13 mouse cellular contexts compared by ENCODE assay signal in the genomic region with DNA sequence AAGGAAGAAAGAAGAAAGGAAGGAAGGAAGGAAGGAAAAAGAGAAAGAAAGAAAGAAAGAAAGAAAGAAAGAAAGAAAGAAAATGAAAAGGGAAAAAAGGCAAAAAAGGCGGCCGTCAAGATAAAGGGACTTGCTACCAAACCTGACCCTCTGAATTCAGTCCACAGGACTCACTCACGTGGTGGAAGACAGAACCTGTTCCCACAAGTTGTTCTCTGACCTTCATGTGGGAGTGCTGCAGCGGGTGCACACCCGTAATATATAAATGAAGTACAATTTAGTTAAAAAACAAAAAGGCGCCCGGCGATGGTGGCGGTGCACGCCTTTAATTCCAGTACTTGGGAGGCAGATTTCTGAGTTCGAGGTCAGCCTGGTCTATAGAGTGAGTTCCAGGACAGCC. TPM values are rescaled to one million over a fixed set of nuclear protein-coding genes. Genes with fewer than 3 reads are reported as not detected.
A peak's percentile ranks its signal among the peaks of the same experiment; 100 is the strongest.
DNase-seq lines count a peak whose midpoint lies in the region; ATAC-seq and TF ChIP-seq lines count a peak whose summit lies in the region.
"Had no signal": no experiment of that assay in that cellular context is flagged by ENCODE, and none has a peak within 500 bp of the region (broad histone marks: within the 10 kb centered on the region; RNA-seq: fewer than 3 reads in every experiment).

No protein-coding gene starts in this region.

- H3K4me3 ChIP-seq in stomach, embryonic 16.5 days (replicated peaks; ENCODE audit: low read length): no peak overlapping the region
- H3K4me3 ChIP-seq in stomach, postnatal 0 days (ENCODE audit: low read depth, low read length): no peak overlapping the region
- no peak overlapping the region; the same call in 1 of the 2 replicates for H3K4me3 ChIP-seq in forebrain, embryonic 15.5 days
- no peak overlapping the region; the same call in 1 of the 2 replicates for H3K4me3 ChIP-seq in neural tube, embryonic 14.5 days (ENCODE audit: low read depth, low read length)
- H3K4me3 ChIP-seq: heart, adult 2 months had no signal

- WGBS in stomach, embryonic 16.5 days: 71% methylated on average over 11 of the region's 11 CpGs
- WGBS in stomach, postnatal 0 days: 66% methylated on average over 11 of the region's 11 CpGs
- WGBS in forebrain, embryonic 15.5 days: 76% methylated on average over 11 of the region's 11 CpGs
- WGBS in neural tube, embryonic 14.5 days: 86% methylated on average over 11 of the region's 11 CpGs

- H3K4me2 ChIP-seq in stomach, embryonic 16.5 days (ENCODE audit: low read depth, low read length): no peak overlapping the region
- no peak overlapping the region for H3K4me2 ChIP-seq in stomach, postnatal 0 days (replicated peaks; ENCODE audit: low read depth)
- H3K4me2 ChIP-seq in forebrain, embryonic 15.5 days (replicated peaks): peak overlapping the region; percentile 91
- peak overlapping the region; percentile 77; the same call in 1 of the 2 replicates for H3K4me2 ChIP-seq in neural tube, embryonic 14.5 days (ENCODE audit: low read depth, low read length)

- peaks cover 6% of the 10 kb centered on the region; the same call in 1 of the 2 replicates for H3K36me3 ChIP-seq in stomach, embryonic 16.5 days (ENCODE audit: control insufficient read depth, insufficient read depth, low read length)
- H3K36me3 ChIP-seq in stomach, postnatal 0 days (ENCODE audit: control insufficient read depth, insufficient read depth, low read length): no peaks in the 10 kb centered on the region
- H3K36me3 ChIP-seq in forebrain, embryonic 15.5 days: peaks cover 10% of the 10 kb centered on the region; the same call in 1 of the 2 replicates
- no peaks in the 10 kb centered on the region; the same call in 1 of the 2 replicates for H3K36me3 ChIP-seq in neural tube, embryonic 14.5 days (ENCODE audit: control insufficient read depth, insufficient read depth, low read length)

- DNase-seq in kidney, adult 11 months: peak; percentile 42
- DNase-seq in kidney, adult 18-20 months: no peak
- DNase-seq in stomach, postnatal 0 days (ENCODE audit: low spot score): no peak
- DNase-seq in right cerebral cortex, postnatal 4 days: no peak
- DNase-seq in layer of hippocampus, postnatal 14 days (ENCODE audit: low spot score in 2 of 2): no peak
- DNase-seq: cerebellum, adult 11-12 months; heart, adult 2 months; kidney, postnatal 4 days; layer of hippocampus, postnatal 36 days; lung, adult 18-20 months had no signal

- 0 out of 2 replicates have a peak overlapping the region, but pooled peaks have one; percentile 97 for H3K9ac ChIP-seq in stomach, embryonic 16.5 days (ENCODE audit: low read length)
- H3K9ac ChIP-seq in stomach, postnatal 0 days (ENCODE audit: low read length): no peak overlapping the region
- peak overlapping the region; percentile 99; the same call in 1 of the 2 replicates for H3K9ac ChIP-seq in forebrain, embryonic 15.5 days (replicated peaks)
- no peak overlapping the region for H3K9ac ChIP-seq in neural tube, embryonic 14.5 days (replicated peaks; ENCODE audit: low read depth, low read length)

- peaks cover 39% of the 10 kb centered on the region for H3K4me1 ChIP-seq in stomach, embryonic 16.5 days (ENCODE audit: control insufficient read depth, insufficient read depth, low read length)
- peaks cover 3% of the 10 kb centered on the region; the same call in 1 of the 2 replicates for H3K4me1 ChIP-seq in stomach, postnatal 0 days (replicated peaks; ENCODE audit: control insufficient read depth, insufficient read depth)
- peaks cover 59% of the 10 kb centered on the region for H3K4me1 ChIP-seq in forebrain, embryonic 15.5 days
- peaks cover 35% of the 10 kb centered on the region for H3K4me1 ChIP-seq in neural tube, embryonic 14.5 days (ENCODE audit: control insufficient read depth, insufficient read depth, low read length)

- ATAC-seq in stomach, embryonic 16.5 days (ENCODE audit: insufficient read depth, low FRiP score): no peak
- no peak for ATAC-seq in stomach, postnatal 0 days (ENCODE audit: low FRiP score, low TSS enrichment)
- no peak for ATAC-seq in forebrain, embryonic 15.5 days (replicated peaks)
- ATAC-seq in neural tube, embryonic 14.5 days (ENCODE audit: low read depth): no peak

- no peak overlapping the region for H3K27ac ChIP-seq in stomach, embryonic 16.5 days (ENCODE audit: low read length)
- H3K27ac ChIP-seq in stomach, postnatal 0 days (replicated peaks): no peak overlapping the region
- peak overlapping the region; percentile 100; the same call in 1 of the 2 replicates for H3K27ac ChIP-seq in forebrain, embryonic 15.5 days (replicated peaks)
- H3K27ac ChIP-seq in neural tube, embryonic 14.5 days (ENCODE audit: low read depth, low read length): no peak overlapping the region
- H3K27ac ChIP-seq: heart, adult 2 months had no signal

- no peak for TF ChIP-seq CTCF in stomach, postnatal 0 days (IDR thresholded peaks at IDR 0.05; ENCODE audit: low read depth)

- H3K9me3 ChIP-seq in stomach, embryonic 16.5 days (replicated peaks; ENCODE audit: control insufficient read depth, low read length): no peaks in the 10 kb centered on the region
- no peaks in the 10 kb centered on the region for H3K9me3 ChIP-seq in stomach, postnatal 0 days (ENCODE audit: control insufficient read depth, low read length)
- H3K9me3 ChIP-seq in forebrain, embryonic 15.5 days: no peaks in the 10 kb centered on the region
- H3K9me3 ChIP-seq in neural tube, embryonic 14.5 days (ENCODE audit: control insufficient read depth, low read length): no peaks in the 10 kb centered on the region

- no peaks in the 10 kb centered on the region for H3K27me3 ChIP-seq in stomach, embryonic 16.5 days (ENCODE audit: control insufficient read depth, insufficient read depth, low read length)
- H3K27me3 ChIP-seq in stomach, postnatal 0 days (ENCODE audit: control insufficient read depth, insufficient read depth, low read length): no peaks in the 10 kb centered on the region
- no peaks in the 10 kb centered on the region for H3K27me3 ChIP-seq in forebrain, embryonic 15.5 days
- H3K27me3 ChIP-seq in neural tube, embryonic 14.5 days (ENCODE audit: control insufficient read depth, insufficient read depth, low read length): no peaks in the 10 kb centered on the region

- TF ChIP-seq EP300 in stomach, postnatal 0 days (optimal IDR thresholded peaks at IDR 0.05): no peak

RNA-seq across cellular contexts. Expression of a gene that starts 3.5 kb away (rescaled TPM):
- polyA plus RNA-seq in stomach, embryonic 16.5 days (2015; fragmentation: Nextera tagmentation; extraction: Ambion mirVana): 9.9 and 11.4 TPM in 2 replicates
- 3.3 and 3.4 TPM in 2 replicates for polyA plus RNA-seq in stomach, postnatal 0 days (2015; fragmentation: Nextera tagmentation; extraction: Ambion mirVana)
- 50.6 and 55.6 TPM in 2 replicates for polyA plus RNA-seq in forebrain, embryonic 15.5 days (2015; fragmentation: Nextera tagmentation; extraction: Ambion mirVana)
- 34.0 and 35.3 TPM in 2 replicates for polyA plus RNA-seq in neural tube, embryonic 14.5 days (2014; fragmentation: Nextera tagmentation; extraction: Ambion mirVana)
- total RNA-seq in layer of hippocampus, postnatal 14 days (2021): 10 to 100 TPM in 1 of 2 experiments, 1 to 10 TPM in 1; 9.0 to 10.7 TPM

RNA-seq across cellular contexts. Expression of a gene that starts 18.9 kb away (rescaled TPM):
- polyA plus RNA-seq in stomach, embryonic 16.5 days (2015; fragmentation: Nextera tagmentation; extraction: Ambion mirVana): 266 and 298 TPM in 2 replicates
- polyA plus RNA-seq in stomach, postnatal 0 days (2015; fragmentation: Nextera tagmentation; extraction: Ambion mirVana): 250 and 267 TPM in 2 replicates
- polyA plus RNA-seq in forebrain, embryonic 15.5 days (2015; fragmentation: Nextera tagmentation; extraction: Ambion mirVana): 23.4 and 27.5 TPM in 2 replicates
- 41.0 and 41.4 TPM in 2 replicates for polyA plus RNA-seq in neural tube, embryonic 14.5 days (2014; fragmentation: Nextera tagmentation; extraction: Ambion mirVana)
- total RNA-seq in layer of hippocampus, postnatal 14 days (2021): 10 to 100 TPM; 42.0 to 49.3 TPM

RNA-seq across cellular contexts. Expression of a gene that starts 19.5 kb away (rescaled TPM):
- polyA plus RNA-seq in stomach, embryonic 16.5 days (2015; fragmentation: Nextera tagmentation; extraction: Ambion mirVana): 144 and 197 TPM in 2 replicates
- polyA plus RNA-seq in stomach, postnatal 0 days (2015; fragmentation: Nextera tagmentation; extraction: Ambion mirVana): 252 and 271 TPM in 2 replicates
- polyA plus RNA-seq in forebrain, embryonic 15.5 days (2015; fragmentation: Nextera tagmentation; extraction: Ambion mirVana): 0.15 and 0.28 TPM in 2 replicates
- polyA plus RNA-seq in neural tube, embryonic 14.5 days (2014; fragmentation: Nextera tagmentation; extraction: Ambion mirVana): not detected in 2 replicates
- not detected for total RNA-seq in layer of hippocampus, postnatal 14 days (2021)
- total RNA-seq: heart, adult 2 months had no signal

RNA-seq across cellular contexts. Expression of a gene that starts 24.2 kb away (rescaled TPM):
- polyA plus RNA-seq in stomach, embryonic 16.5 days (2015; fragmentation: Nextera tagmentation; extraction: Ambion mirVana): 188 and 190 TPM in 2 replicates
- 154 and 157 TPM in 2 replicates for polyA plus RNA-seq in stomach, postnatal 0 days (2015; fragmentation: Nextera tagmentation; extraction: Ambion mirVana)
- 169 and 187 TPM in 2 replicates for polyA plus RNA-seq in forebrain, embryonic 15.5 days (2015; fragmentation: Nextera tagmentation; extraction: Ambion mirVana)
- 97.0 and 106 TPM in 2 replicates for polyA plus RNA-seq in neural tube, embryonic 14.5 days (2014; fragmentation: Nextera tagmentation; extraction: Ambion mirVana)
- 100 to 1,000 TPM in 1 of 2 experiments, 10 to 100 TPM in 1; 96.1 to 113 TPM for total RNA-seq in layer of hippocampus, postnatal 14 days (2021)

RNA-seq across cellular contexts. Expression of a gene that starts 24.9 kb away (rescaled TPM):
- polyA plus RNA-seq in stomach, embryonic 16.5 days (2015; fragmentation: Nextera tagmentation; extraction: Ambion mirVana): 33.3 and 34.0 TPM in 2 replicates
- 19.5 and 21.8 TPM in 2 replicates for polyA plus RNA-seq in stomach, postnatal 0 days (2015; fragmentation: Nextera tagmentation; extraction: Ambion mirVana)
- 45.8 and 47.6 TPM in 2 replicates for polyA plus RNA-seq in forebrain, embryonic 15.5 days (2015; fragmentation: Nextera tagmentation; extraction: Ambion mirVana)
- polyA plus RNA-seq in neural tube, embryonic 14.5 days (2014; fragmentation: Nextera tagmentation; extraction: Ambion mirVana): 43.5 and 44.1 TPM in 2 replicates
- 10 to 100 TPM; 77.3 to 81.8 TPM for total RNA-seq in layer of hippocampus, postnatal 14 days (2021)

Comparison
In these comparisons a context has a peak if more than half of its experiments do, and no peak if none do; other contexts are left out.
1. H3K9ac ChIP-seq: peak in stomach, embryonic 16.5 days (single experiment) and forebrain, embryonic 15.5 days (single experiment); none in stomach, postnatal 0 days (single experiment) and neural tube, embryonic 14.5 days (single experiment).
2. H3K4me2 ChIP-seq: peak in forebrain, embryonic 15.5 days (single experiment) and neural tube, embryonic 14.5 days (single experiment); none in stomach, embryonic 16.5 days (single experiment) and stomach, postnatal 0 days (single experiment).
3. RNA of a gene that starts 19.5 kb away (polyA plus RNA-seq): 252 to 271 TPM in stomach, postnatal 0 days and 144 to 197 TPM in stomach, embryonic 16.5 days; 0.15 to 0.28 TPM in forebrain, embryonic 15.5 days and not detected in neural tube, embryonic 14.5 days; every median in the first group is over 100 times any median in the second.